Mouse (Mus musculus) spleen, embryonic (tissue): Measurements from ENCODE around the gene Gm16506.
"Not testable (repeated sequence)": the region's sequence is repeated elsewhere in the genome, so short reads cannot be mapped to it uniquely, and the experiment has no call there.

Experiments
- CTCF ChIA-PET: fragments of 350-600 bp; sonication (Branson Sonifier 250); formaldehyde crosslinking; loops from one replicate; lab custom pipeline; 2022; lab: Charles Lee

Gene Gm16506

GRCm38 (mm10) chr14:43727385-43727784 is at the start of gene Gm16506:
Gene Gm16506 (minus strand): TSS chr14:43727485.
- CTCF ChIA-PET = not testable (repeated sequence)

- CTCF ChIA-PET = not testable (repeated sequence)
Measured at GRCm38 (mm10) chr14:43747566-43747965, 20.3 kb upstream of the Gm16506 start, which contains the start of gene Gm6526. Gene Gm6526 (plus strand): TSS chr14:43747866.

GRCm38 (mm10) chr14:43697621-43698020 is 29.7 kb downstream of the Gm16506 start, which contains the start of gene Gm7324:
Gene Gm7324 (plus strand): TSS chr14:43697828.
- CTCF ChIA-PET = not testable (repeated sequence)

GRCm38 (mm10) chr14:43677099-43677498 is 50.2 kb downstream of the Gm16506 start, which contains the start of gene Gm8165:
Gene Gm8165 (minus strand): TSS chr14:43677199.
- CTCF ChIA-PET = not testable (repeated sequence)
